Mouse (Mus musculus) kidney, embryonic 14.5 days (tissue): ENCODE results near the gene Irf2. TPM values are rescaled to one million over a fixed set of nuclear protein-coding genes. Genes with fewer than 3 reads are reported as not detected.
"Not testable (repeated sequence)": the region's sequence is repeated elsewhere in the genome, so short reads cannot be mapped to it uniquely, and the experiment has no call there.

Experiments used
- ATAC-seq: fragments of 200-750 bp; cut with Nextera tagmentation; 2 replicates; pipeline ENCODE4 v1.8.0; 2017; ENCODE audit warnings: moderate number of reproducible peaks, mild to moderate bottlenecking, moderate TSS enrichment, moderate library complexity; ENCODE audit not compliant: low FRiP score, low TSS enrichment
- H3K27ac ChIP-seq: fragments of 300-500 bp; sonication (generic); 2 replicates; pipeline ENCODE4 v1.5.1; 2014; ENCODE audit warnings: low read depth, mild to moderate bottlenecking, low read length, moderate library complexity, mixed read lengths
- H3K27me3 ChIP-seq: fragments of 300-500 bp; sonication (generic); 2 replicates; pipeline ENCODE4 v1.6.1; 2014; ENCODE audit warnings: mild to moderate bottlenecking, low read length; ENCODE audit not compliant: control insufficient read depth, insufficient read depth
- H3K36me3 ChIP-seq: fragments of 300-500 bp; sonication (generic); 2 replicates; pipeline ENCODE4 v1.6.1; 2014; ENCODE audit warnings: low read length, mixed read lengths; ENCODE audit not compliant: control insufficient read depth, insufficient read depth
- H3K4me1 ChIP-seq: fragments of 300-500 bp; sonication (generic); 2 replicates; pipeline ENCODE4 v1.6.1; 2014; ENCODE audit warnings: low read length, mixed read lengths; ENCODE audit not compliant: control insufficient read depth, insufficient read depth
- H3K4me2 ChIP-seq: fragments of 300-500 bp; sonication (generic); replicated peaks from 2 replicates; pipeline ENCODE4 v1.6.1; 2014; ENCODE audit warnings: low read depth, mild to moderate bottlenecking, low read length
- H3K4me3 ChIP-seq: fragments of 300-500 bp; sonication (generic); 2 replicates; pipeline ENCODE4 v1.5.1; 2014; ENCODE audit warnings: mild to moderate bottlenecking, low read length
- H3K9ac ChIP-seq: fragments of 300-500 bp; sonication (generic); 2 replicates; pipeline ENCODE4 v1.6.1; 2014; ENCODE audit warnings: low read depth, mild to moderate bottlenecking, low read length, moderate library complexity
- H3K9me3 ChIP-seq: fragments of 300-500 bp; sonication (generic); 2 replicates; pipeline ENCODE4 v1.6.1; 2016; ENCODE audit warnings: low read length; ENCODE audit not compliant: control insufficient read depth
- WGBS: fragments of 180-500 bp; shearing (Covaris S2); extraction: QIAGEN DNeasy Blood & Tissue Kit; methylation state at CpG from one replicate; pipeline ENCODE4 v1.1.7; 2014; 5-methylcytosine and 5-hydroxymethylcytosine counted together
- polyA plus RNA-seq: library from polyadenylated mRNA; unstranded; fragments of >200 nt; fragmentation: Nextera tagmentation; extraction: Ambion mirVana; gene quantifications from 2 replicates; pipeline ENCODE4 v1.2.1, GENCODE M21; 2014

The Irf2 gene
- polyA plus RNA-seq, 1 experiment from 2014 or later, result 13.9 TPM

DNA sequence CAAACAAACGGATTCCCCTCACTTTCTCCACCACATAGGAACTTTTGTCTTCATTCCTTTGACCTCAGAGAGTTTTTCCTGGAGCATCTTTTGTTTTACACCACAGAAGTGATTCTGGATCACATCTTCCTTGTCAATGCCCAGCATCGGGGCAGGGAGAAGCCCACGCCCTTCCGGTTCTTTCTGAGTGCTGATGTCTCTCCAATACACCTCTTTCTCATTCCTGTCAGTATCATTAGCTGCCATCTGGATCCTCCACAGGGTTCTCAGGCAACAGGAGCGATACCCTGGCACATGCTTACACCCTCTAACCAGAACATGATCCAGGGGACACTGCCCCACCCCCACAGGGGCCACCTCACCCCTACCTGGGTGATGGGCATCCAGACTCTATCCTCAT is 20.8 kb upstream of the Irf2 start:
- Histone ChIP-seq H3K9ac (no peak overlapping the region), H3K9me3 (no peaks in the 10 kb centered on the region), H3K36me3 (no peaks in the 10 kb centered on the region), H3K4me1 (peaks cover 4% of the 10 kb centered on the region; the same call in 1 of the 2 replicates), H3K27me3 (no peaks in the 10 kb centered on the region), H3K27ac (no peak overlapping the region), H3K4me3 (no peak overlapping the region), H3K4me2 (no peak overlapping the region)
- ATAC-seq, result no peak
- WGBS, result 90% methylated on average over 5 of the region's 5 CpGs

DNA sequence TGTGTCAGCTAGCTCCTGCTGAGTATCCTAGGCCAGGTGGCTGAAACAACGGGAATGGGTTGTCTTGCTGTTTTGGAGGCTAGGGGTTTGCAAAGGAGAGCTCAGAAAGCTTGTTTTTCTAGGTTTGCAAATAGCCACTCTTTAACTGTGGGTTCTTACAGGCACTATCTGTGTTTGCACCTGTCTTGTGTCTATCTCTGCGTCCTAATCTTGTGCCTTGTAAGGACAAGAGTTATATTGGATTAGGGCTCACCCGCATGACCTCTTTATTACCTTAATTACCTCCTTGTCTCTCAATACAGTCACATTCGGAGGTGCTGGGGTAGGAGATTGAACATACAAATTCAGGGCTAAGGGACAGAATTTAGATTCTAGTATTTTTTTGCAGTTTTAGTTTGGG is 18.9 kb upstream of the Irf2 start:
- H3K4me3 ChIP-seq, result no peak overlapping the region
- ATAC-seq, result no peak
- H3K9ac ChIP-seq, result no peak overlapping the region
- H3K4me2 ChIP-seq, result no peak overlapping the region
- peaks cover 4% of the 10 kb centered on the region; the same call in 1 of the 2 replicates for H3K4me1 ChIP-seq
- H3K27me3 ChIP-seq, result no peaks in the 10 kb centered on the region
- no peaks in the 10 kb centered on the region for H3K9me3 ChIP-seq
- 46% methylated on average over 4 of the region's 4 CpGs for WGBS
- no peaks in the 10 kb centered on the region for H3K36me3 ChIP-seq
- H3K27ac ChIP-seq, result no peak overlapping the region

DNA sequence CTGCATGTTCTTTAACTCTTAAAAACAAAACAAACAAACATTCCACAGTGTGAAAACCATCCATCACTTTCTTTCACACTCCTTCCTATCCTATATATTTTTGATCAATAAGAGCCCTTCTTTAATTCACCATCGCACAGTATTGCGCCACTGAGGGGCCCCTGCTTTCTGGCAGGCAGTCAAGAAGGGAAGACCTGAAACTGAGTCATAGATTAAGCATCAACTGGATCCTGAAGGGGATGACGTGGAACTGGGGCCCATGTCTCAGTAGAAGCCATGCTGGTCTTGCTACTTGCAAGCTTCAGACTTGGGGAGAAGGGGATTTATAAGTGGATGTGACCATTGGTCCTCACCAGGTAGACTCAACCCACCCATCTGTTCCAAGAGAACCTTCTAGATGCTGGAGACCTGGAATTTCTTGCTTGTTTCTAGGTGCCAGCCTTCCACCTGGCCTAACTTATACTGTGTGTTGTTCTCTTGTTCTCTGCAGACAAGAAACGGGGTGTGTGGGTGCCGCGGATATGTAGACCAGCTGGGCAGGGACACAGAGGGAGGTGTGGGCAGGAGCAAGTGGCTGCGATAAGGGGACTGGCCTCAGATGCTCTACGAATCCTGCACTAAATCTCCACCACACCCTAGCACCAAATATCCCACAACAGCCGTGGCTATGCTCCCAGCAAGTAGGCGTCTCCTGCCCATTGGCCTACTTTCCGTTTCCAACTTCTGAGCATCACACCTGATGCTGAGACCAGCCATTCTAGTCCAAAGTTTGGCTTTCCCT is 18.3 kb upstream of the Irf2 start:
- WGBS, result 90% methylated on average over 11 of the region's 11 CpGs
- H3K27ac ChIP-seq, result no peak overlapping the region
- no peak overlapping the region for H3K4me2 ChIP-seq
- no peaks in the 10 kb centered on the region for H3K27me3 ChIP-seq
- ATAC-seq, result no peak
- no peak overlapping the region for H3K4me3 ChIP-seq
- H3K4me1 ChIP-seq, result peaks cover 4% of the 10 kb centered on the region; the same call in 1 of the 2 replicates
- H3K9me3 ChIP-seq, result no peaks in the 10 kb centered on the region
- H3K9ac ChIP-seq, result no peak overlapping the region
- no peaks in the 10 kb centered on the region for H3K36me3 ChIP-seq

DNA sequence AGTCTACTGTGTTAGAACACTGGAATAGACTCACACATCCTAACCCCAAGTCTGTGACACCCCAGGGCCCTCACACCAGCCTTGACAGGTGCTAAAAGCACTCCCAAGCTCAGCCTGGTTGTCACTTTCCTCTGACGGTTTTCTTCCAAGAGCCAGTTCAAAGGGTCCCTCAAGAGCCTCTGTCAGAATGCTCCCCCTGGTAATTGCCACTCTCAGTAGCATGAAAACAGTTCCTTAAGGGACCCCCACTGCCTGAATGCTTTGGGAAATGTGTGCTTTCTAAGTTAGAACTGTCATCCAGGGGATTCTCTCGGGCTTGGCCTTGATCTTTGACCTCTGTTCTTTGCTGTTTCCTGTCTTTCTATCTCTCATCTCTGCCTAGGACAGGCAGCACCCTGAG is 17.0 kb upstream of the Irf2 start:
- H3K27ac ChIP-seq, result no peak overlapping the region

DNA sequence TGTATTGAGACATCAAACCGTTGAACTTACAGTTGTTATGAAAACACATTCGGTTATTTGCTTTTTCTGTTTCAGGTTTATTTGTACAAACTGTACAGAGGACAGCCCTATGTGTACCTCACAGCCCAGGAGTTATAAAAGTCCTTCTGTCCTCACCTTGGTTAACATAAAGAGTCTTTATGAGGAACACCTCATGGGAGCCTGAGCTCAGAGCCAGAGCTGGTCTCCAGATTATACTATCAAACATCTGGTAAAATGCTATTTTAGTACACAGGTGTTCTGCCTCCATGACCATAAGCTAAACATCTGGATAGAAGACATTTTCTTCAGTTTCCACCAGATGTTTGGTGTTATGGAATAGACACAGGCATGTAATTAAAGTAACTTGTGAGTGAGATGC is 13.1 kb upstream of the Irf2 start:
- Histone ChIP-seq H3K9ac (no peak overlapping the region), H3K27me3 (no peaks in the 10 kb centered on the region), H3K36me3 (no peaks in the 10 kb centered on the region), H3K4me1 (no peaks in the 10 kb centered on the region), H3K27ac (no peak overlapping the region), H3K4me2 (no peak overlapping the region), H3K4me3 (no peak overlapping the region), H3K9me3 (no peaks in the 10 kb centered on the region)
- WGBS, result 93% methylated on average over 2 of the region's 2 CpGs
- no peak for ATAC-seq

More for the DNA sequence above, 17.0 kb upstream of the Irf2 start:
- WGBS, result 21% methylated on average over 2 of the region's 2 CpGs
- Histone ChIP-seq H3K9ac (no peak overlapping the region), H3K4me1 (no peaks in the 10 kb centered on the region), H3K36me3 (no peaks in the 10 kb centered on the region), H3K4me3 (no peak overlapping the region), H3K4me2 (no peak overlapping the region), H3K9me3 (no peaks in the 10 kb centered on the region), H3K27me3 (no peaks in the 10 kb centered on the region)
- ATAC-seq, result no peak

DNA sequence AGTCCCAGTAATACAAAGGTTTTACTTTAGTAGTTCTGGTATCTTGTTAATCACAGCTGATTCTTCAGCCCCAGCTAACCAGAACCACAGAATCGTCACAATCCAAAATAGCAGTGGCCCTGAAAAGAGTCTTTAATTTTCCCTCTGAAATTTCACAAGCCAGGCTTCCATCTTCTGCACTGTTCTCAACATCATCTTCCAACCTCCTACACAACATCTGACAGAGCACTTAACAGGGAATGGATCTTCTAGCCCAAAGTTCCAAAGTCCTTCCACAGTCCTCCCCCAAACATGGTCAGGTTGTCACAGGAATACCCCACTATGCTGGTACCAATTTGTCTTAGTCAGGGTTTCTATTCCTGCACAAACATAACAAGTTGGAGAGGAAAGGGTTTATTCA is 9.9 kb upstream of the Irf2 start:
- not testable (repeated sequence) for H3K36me3 ChIP-seq, ATAC-seq, H3K4me1 ChIP-seq, H3K9me3 ChIP-seq, H3K4me3 ChIP-seq, H3K9ac ChIP-seq, H3K27ac ChIP-seq, H3K4me2 ChIP-seq, H3K27me3 ChIP-seq
- WGBS, result 88% methylated on average over 1 of the region's 1 CpGs

DNA sequence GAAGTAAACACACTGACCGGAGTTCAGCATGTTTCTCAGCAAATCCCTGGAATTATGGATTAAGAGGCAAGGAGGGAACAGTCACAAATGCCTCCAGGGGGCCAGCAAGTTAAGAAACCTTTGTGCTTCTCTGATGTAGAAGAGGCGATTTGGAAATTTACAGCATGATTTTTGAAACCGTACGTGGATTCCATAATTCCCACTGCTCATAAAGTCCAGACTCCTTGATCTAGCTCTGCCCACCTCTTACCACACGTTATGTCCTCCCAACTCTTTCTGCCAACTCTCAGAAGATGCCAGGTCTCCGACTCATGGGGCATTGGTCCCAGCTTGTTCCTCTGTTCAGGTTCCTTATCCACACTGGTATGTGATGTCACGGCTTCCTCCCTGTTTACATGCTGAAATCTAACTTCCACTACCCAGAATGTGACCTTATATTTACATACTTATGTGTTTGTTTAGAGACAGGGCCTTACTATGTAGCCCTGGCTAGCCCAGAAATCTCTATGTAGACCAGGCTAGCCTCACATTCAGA is 7.1 kb upstream of the Irf2 start:
- H3K27me3 ChIP-seq, result no peaks in the 10 kb centered on the region
- H3K27ac ChIP-seq, result no peak overlapping the region
- no peak overlapping the region for H3K4me3 ChIP-seq
- no peaks in the 10 kb centered on the region for H3K9me3 ChIP-seq
- ATAC-seq, result no peak
- 83% methylated on average over 7 of the region's 7 CpGs for WGBS
- H3K9ac ChIP-seq, result no peak overlapping the region
- H3K4me1 ChIP-seq, result no peaks in the 10 kb centered on the region
- no peaks in the 10 kb centered on the region for H3K36me3 ChIP-seq
- no peak overlapping the region for H3K4me2 ChIP-seq

DNA sequence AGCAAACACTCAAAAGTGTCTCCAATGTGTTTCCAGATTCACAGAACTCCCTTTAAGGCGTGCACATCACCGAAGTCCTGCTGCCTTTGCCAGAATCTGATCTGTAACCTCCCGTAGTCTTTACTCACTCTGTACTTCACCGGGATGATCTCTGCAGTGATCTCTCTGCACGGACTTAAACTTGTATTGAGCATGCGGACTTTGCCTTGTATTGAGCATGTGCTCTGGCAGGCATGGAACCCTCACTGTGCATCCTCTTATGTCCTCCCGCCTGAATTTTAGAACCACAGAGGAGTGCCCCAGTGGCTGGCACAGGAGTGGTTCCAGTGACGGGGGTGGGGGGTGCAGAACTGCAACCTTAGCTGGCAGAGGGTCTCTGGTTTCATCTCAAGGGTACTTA is 5.9 kb upstream of the Irf2 start:
- Histone ChIP-seq H3K27ac (no peak overlapping the region), H3K36me3 (no peaks in the 10 kb centered on the region), H3K9me3 (no peaks in the 10 kb centered on the region), H3K9ac (no peak overlapping the region), H3K4me1 (no peaks in the 10 kb centered on the region), H3K27me3 (no peaks in the 10 kb centered on the region), H3K4me2 (no peak overlapping the region), H3K4me3 (no peak overlapping the region)
- no peak for ATAC-seq
- WGBS, result 80% methylated on average over 8 of the region's 8 CpGs

DNA sequence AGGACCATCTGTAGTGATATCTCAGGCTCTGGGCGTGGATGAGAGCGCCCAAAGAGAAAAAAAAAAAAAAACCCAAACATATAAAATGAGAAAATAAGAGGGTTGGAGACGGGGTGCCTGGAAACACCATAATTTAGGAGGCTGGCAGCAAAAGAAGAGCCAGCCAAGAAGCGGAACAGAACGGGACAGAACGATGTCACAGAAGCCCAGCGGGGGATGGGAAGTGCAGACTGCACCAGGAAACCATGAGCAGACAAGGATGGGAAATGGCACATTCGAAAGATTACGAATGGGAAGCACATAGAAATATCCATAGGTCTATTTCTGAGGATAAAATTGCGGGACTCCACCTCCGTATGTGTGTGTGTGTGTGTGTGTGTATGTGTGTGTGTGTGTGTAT is 4.0 kb upstream of the Irf2 start:
- no peak overlapping the region for H3K4me2 ChIP-seq
- H3K9me3 ChIP-seq, result no peaks in the 10 kb centered on the region
- H3K36me3 ChIP-seq, result no peaks in the 10 kb centered on the region
- WGBS, result 78% methylated on average over 11 of the region's 11 CpGs
- H3K9ac ChIP-seq, result no peak overlapping the region
- ATAC-seq, result no peak
- no peak overlapping the region for H3K4me3 ChIP-seq
- no peak overlapping the region for H3K27ac ChIP-seq
- H3K4me1 ChIP-seq, result no peaks in the 10 kb centered on the region
- no peaks in the 10 kb centered on the region for H3K27me3 ChIP-seq
